ENCODE assay signal across 20 mouse cellular contexts in the genomic region with DNA sequence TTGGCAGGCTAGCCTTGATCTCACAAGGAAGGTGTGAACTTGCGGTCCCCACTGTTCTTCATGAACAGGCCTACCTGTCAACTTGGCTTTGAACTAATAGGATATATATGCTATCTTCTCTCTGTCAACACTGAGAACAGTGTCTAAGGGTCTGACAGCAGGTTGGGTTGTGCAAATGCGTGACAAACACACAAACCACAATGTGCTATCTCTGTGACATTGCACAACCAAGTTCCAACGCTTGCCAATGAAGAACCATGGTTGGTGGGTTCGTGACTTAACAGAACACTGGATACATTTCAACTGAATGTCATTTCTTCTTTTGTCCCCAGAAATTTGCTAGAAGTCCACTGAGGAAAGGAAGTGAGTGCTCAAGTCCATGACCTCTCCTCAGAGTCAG.
DNase-seq lines count a peak whose midpoint lies in the region; ATAC-seq lines count a peak whose summit lies in the region.
"Had no signal": no experiment of that assay in that cellular context is flagged by ENCODE, and none has a peak within 500 bp of the region (broad histone marks: within the 10 kb centered on the region; RNA-seq: fewer than 3 reads in every experiment).

No protein-coding gene starts in this region.

- 0 out of 2 replicates have a peak, but pooled peaks have one; percentile 32 for ATAC-seq in common myeloid progenitor, adult 5-6 weeks (replicated peaks; ENCODE audit: low read depth, poor library complexity, severe bottlenecking)
- peak; percentile 88 for ATAC-seq in granulocyte monocyte progenitor cell, adult 5-6 weeks (replicated peaks; ENCODE audit: poor library complexity, severe bottlenecking)
- peak; percentile 82 for ATAC-seq in megakaryocyte progenitor cell, adult 5-6 weeks (replicated peaks; ENCODE audit: poor library complexity)
- ATAC-seq: activated CD4-positive, CD25-positive, alpha-beta regulatory T cell, adult 4 months; Patski had no signal

- peak; percentile 0 for DNase-seq in 416B (ENCODE audit: low read depth)
- DNase-seq in frontal cortex, adult 2 months (ENCODE audit: extremely low spot score in 1 of 2, low spot score in 1 of 2) = no peak
- no peak for DNase-seq in yolk sac, embryonic 10.5 days (ENCODE audit: low spot score)
- DNase-seq in layer of hippocampus, adult 8-10 months (ENCODE audit: low spot score in 2 of 2) = no peak
- no peak for DNase-seq in layer of hippocampus, postnatal 36 days
- DNase-seq: adrenal gland, adult 2 months; adrenal gland, adult 8-10 months; adrenal gland, postnatal 10 days; adrenal gland, postnatal 14 days; adrenal gland, postnatal 25 days; adrenal gland, postnatal 36 days; B cell, adult 2 months; cerebellum, adult 11 months; cerebellum, adult 11-12 months; cerebellum, adult 18-20 months had no signal

Comparison
In these comparisons a context has a peak if more than half of its experiments do, and no peak if none do; other contexts are left out.
1. ATAC-seq: peak in every context shown above with its lines; median percentile 88 in granulocyte monocyte progenitor cell, adult 5-6 weeks; 82 in megakaryocyte progenitor cell, adult 5-6 weeks; 32 in common myeloid progenitor, adult 5-6 weeks.